ENCODE assay signal across 11 mouse cellular contexts in the genomic region with DNA sequence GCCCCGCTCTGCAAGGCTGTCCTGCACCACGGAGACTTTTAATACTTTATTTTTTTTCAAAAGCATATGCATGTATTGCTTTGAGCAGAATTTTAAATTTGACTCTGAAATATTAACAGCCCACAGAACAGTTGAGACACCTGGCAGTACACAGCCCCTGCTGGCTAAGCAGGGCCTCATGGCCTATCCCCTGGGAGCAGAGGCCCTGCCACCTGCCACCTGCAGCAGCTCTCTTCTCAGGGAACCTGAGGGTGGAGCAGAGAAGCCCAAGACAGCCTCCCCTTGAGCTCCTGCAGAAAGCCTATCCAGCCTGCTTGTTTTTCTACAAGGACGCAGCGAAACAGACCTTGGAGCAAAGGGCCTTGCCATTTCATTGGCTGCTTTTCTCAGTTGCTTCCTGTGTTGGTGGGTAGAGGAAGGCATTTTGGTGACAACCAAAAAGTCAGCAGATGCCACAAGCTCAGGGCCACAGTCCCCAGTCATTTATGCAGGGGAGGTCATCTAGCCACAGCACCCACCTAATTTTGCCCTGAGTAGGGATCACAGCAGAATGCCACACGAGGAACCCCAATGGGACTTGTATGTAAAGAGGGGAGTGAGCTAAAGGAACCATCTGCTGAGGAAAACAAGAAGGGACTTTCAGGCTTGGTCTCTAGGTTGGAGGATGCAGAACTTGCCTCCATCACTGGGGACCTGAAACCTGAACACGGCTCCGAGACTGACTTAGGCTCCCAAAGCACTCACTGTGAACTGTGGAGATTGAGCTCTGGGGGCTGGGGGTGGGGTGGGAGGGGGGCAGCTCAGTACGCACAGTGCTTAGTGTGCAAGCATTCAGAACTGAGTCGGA. TPM values are rescaled to one million over a fixed set of nuclear protein-coding genes. Genes with fewer than 3 reads are reported as not detected.
DNase-seq lines count a peak whose midpoint lies in the region; ATAC-seq lines count a peak whose summit lies in the region.
"Had no signal": no experiment of that assay in that cellular context is flagged by ENCODE, and none has a peak within 500 bp of the region (broad histone marks: within the 10 kb centered on the region; RNA-seq: fewer than 3 reads in every experiment).

No protein-coding gene starts in this region.

- H3K9ac ChIP-seq in kidney, embryonic 14.5 days (ENCODE audit: low read depth, low read length): no peak overlapping the region
- H3K9ac ChIP-seq: heart, embryonic 12.5 days; neural tube, embryonic 12.5 days had no signal

- no peaks in the 10 kb centered on the region for H3K4me1 ChIP-seq in kidney, embryonic 14.5 days (ENCODE audit: control insufficient read depth, insufficient read depth, low read length)
- H3K4me1 ChIP-seq: heart, embryonic 12.5 days had no signal

- ATAC-seq in inflammation-experienced regulatory T-cells, adult 6 months: peak; percentile 37
- no peak for ATAC-seq in kidney, embryonic 14.5 days (ENCODE audit: low FRiP score, low TSS enrichment)

- no peaks in the 10 kb centered on the region for H3K36me3 ChIP-seq in kidney, embryonic 14.5 days (ENCODE audit: control insufficient read depth, insufficient read depth, low read length)
- H3K36me3 ChIP-seq: heart, embryonic 12.5 days; neural tube, embryonic 12.5 days had no signal

- H3K4me3 ChIP-seq in kidney, embryonic 14.5 days (ENCODE audit: low read length): no peak overlapping the region
- H3K4me3 ChIP-seq: heart, embryonic 12.5 days; neural tube, embryonic 12.5 days had no signal

- WGBS in kidney, embryonic 14.5 days: 84% methylated on average over 9 of the region's 9 CpGs

- peak; percentile 52 to 54 for DNase-seq in cerebellum, adult 18-20 months
- no peak for DNase-seq in cerebellum, postnatal 10 days
- peak; percentile 52 for DNase-seq in ovary, adult 18-20 months (ENCODE audit: low spot score)
- no peak for DNase-seq in ovary, postnatal 10 days (ENCODE audit: low spot score)
- DNase-seq in thymus, postnatal 25 days: peak; percentile 72
- no peak for DNase-seq in layer of hippocampus, postnatal 25 days (ENCODE audit: extremely low spot score in 1 of 2, low spot score in 1 of 2)
- DNase-seq: lung, postnatal 4 days had no signal

- H3K27me3 ChIP-seq in kidney, embryonic 14.5 days (ENCODE audit: control insufficient read depth, insufficient read depth, low read length): no peaks in the 10 kb centered on the region
- H3K27me3 ChIP-seq: neural tube, embryonic 12.5 days had no signal

- no peaks in the 10 kb centered on the region for H3K9me3 ChIP-seq in kidney, embryonic 14.5 days (ENCODE audit: control insufficient read depth, low read length)
- H3K9me3 ChIP-seq: heart, embryonic 12.5 days; neural tube, embryonic 12.5 days had no signal

- H3K27ac ChIP-seq in kidney, embryonic 14.5 days (ENCODE audit: low read depth, low read length): no peak overlapping the region
- H3K27ac ChIP-seq: neural tube, embryonic 12.5 days had no signal

- no peak overlapping the region for H3K4me2 ChIP-seq in kidney, embryonic 14.5 days (replicated peaks; ENCODE audit: low read depth, low read length)
- H3K4me2 ChIP-seq: heart, embryonic 12.5 days; neural tube, embryonic 12.5 days had no signal

RNA-seq across cellular contexts. Expression of a gene that starts 7.6 kb away (rescaled TPM):
- 10 to 100 TPM; 64.0 to 82.6 (median 70.0) TPM for polyA plus RNA-seq in inflammation-experienced regulatory T-cells, adult 6 months (2017; shearing (Covaris generic))
- 9.4 and 19.2 TPM in 2 replicates for polyA plus RNA-seq in kidney, embryonic 14.5 days (2014; fragmentation: Nextera tagmentation; extraction: Ambion mirVana)
- 100 to 1,000 TPM; 483 to 493 TPM for total RNA-seq in layer of hippocampus, postnatal 25 days (2021)

Comparison
In these comparisons a context has a peak if more than half of its experiments do, and no peak if none do; other contexts are left out.
1. DNase-seq: peak in cerebellum, adult 18-20 months (2 of 2), ovary, adult 18-20 months (single experiment) and thymus, postnatal 25 days (single experiment); none in cerebellum, postnatal 10 days (0 of 2), ovary, postnatal 10 days (single experiment) and layer of hippocampus, postnatal 25 days (0 of 2).